Mouse (Mus musculus): ENCODE results near the gene Olfr1106. TPM values are rescaled to one million over a fixed set of nuclear protein-coding genes. Genes with fewer than 3 reads are reported as not detected.

Gene Olfr1106
- polyA plus RNA-seq (2014; fragmentation: Nextera tagmentation; extraction: Ambion mirVana): not detected in 2 replicates

- no peak for ATAC-seq (ENCODE audit: insufficient number of reproducible peaks, insufficient read depth, low FRiP score, low read depth)
- 56% methylated on average over 1 of the region's 1 CpGs for WGBS
- no peaks in the 10 kb centered on the region for H3K9me3 ChIP-seq (ENCODE audit: control insufficient read depth, low read length)
- no peak within 1 kb of the TSS for H3K27ac ChIP-seq (replicated peaks in 1 of 2; ENCODE audit: control insufficient read depth in 1 of 2, insufficient read depth in 1 of 2, low read depth in 2 of 2, low read length in 2 of 2)
- H3K4me1 ChIP-seq (ENCODE audit: control insufficient read depth in 2 of 2, insufficient read depth in 2 of 2, low read length in 2 of 2): no peaks in the 10 kb centered on the region
- no peak within 1 kb of the TSS for H3K4me2 ChIP-seq (ENCODE audit: low read length)
- no peak within 1 kb of the TSS for H3K4me3 ChIP-seq (ENCODE audit: control insufficient read depth in 1 of 2, insufficient read depth in 1 of 2, low read depth in 1 of 2, low read length in 2 of 2)
- H3K27me3 ChIP-seq (ENCODE audit: control insufficient read depth, insufficient read depth, low read length): no peaks in the 10 kb centered on the region
- H3K36me3 ChIP-seq (ENCODE audit: control insufficient read depth, insufficient read depth, low read length): no peaks in the 10 kb centered on the region
- no peak within 1 kb of the TSS for H3K9ac ChIP-seq (ENCODE audit: low read length)
These were observed at the start of gene Olfr1106 for GRCm38 (mm10) chr2:87052173-87052572. TSS of gene Olfr1106 (minus strand) at chr2:87052273.

GRCm38 (mm10) chr2:87095908-87096307 lies 43.8 kb upstream of the Olfr1106 start, which contains the start of gene Olfr1109:
TSS of gene Olfr1109 (minus strand) at chr2:87096008.
- Histone ChIP-seq H3K9ac (ENCODE audit: low read length) (no peak within 1 kb of the TSS), H3K4me3 (ENCODE audit: control insufficient read depth in 1 of 2, insufficient read depth in 1 of 2, low read depth in 1 of 2, low read length in 2 of 2) (no peak within 1 kb of the TSS), H3K4me2 (ENCODE audit: low read length) (no peak within 1 kb of the TSS), H3K4me1 (ENCODE audit: control insufficient read depth in 2 of 2, insufficient read depth in 2 of 2, low read length in 2 of 2) (no peaks in the 10 kb centered on the region), H3K36me3 (ENCODE audit: control insufficient read depth, insufficient read depth, low read length) (no peaks in the 10 kb centered on the region), H3K9me3 (ENCODE audit: control insufficient read depth, low read length) (no peaks in the 10 kb centered on the region), H3K27ac (replicated peaks in 1 of 2; ENCODE audit: control insufficient read depth in 1 of 2, insufficient read depth in 1 of 2, low read depth in 2 of 2, low read length in 2 of 2) (no peak within 1 kb of the TSS), H3K27me3 (ENCODE audit: control insufficient read depth, insufficient read depth, low read length) (no peaks in the 10 kb centered on the region)
- ATAC-seq (ENCODE audit: insufficient number of reproducible peaks, insufficient read depth, low FRiP score, low read depth): no peak
- WGBS: 70% methylated on average over 1 of the region's 1 CpGs

GRCm38 (mm10) chr2:87075717-87076116 lies 23.6 kb upstream of the Olfr1106 start, which contains the start of gene Olfr1107:
TSS of gene Olfr1107 (minus strand) at chr2:87075817.
- 74% methylated on average over 1 of the region's 1 CpGs for WGBS
- no peaks in the 10 kb centered on the region for H3K4me1 ChIP-seq (ENCODE audit: control insufficient read depth in 2 of 2, insufficient read depth in 2 of 2, low read length in 2 of 2)

GRCm38 (mm10) chr2:87036431-87036830 lies 15.6 kb downstream of the Olfr1106 start, which contains the start of gene Olfr1105:
TSS of gene Olfr1105 (minus strand) at chr2:87036531.
- H3K4me1 ChIP-seq (ENCODE audit: control insufficient read depth in 2 of 2, insufficient read depth in 2 of 2, low read length in 2 of 2): no peaks in the 10 kb centered on the region
- no peak within 1 kb of the TSS for H3K4me2 ChIP-seq (ENCODE audit: low read length)
- no peaks in the 10 kb centered on the region for H3K36me3 ChIP-seq (ENCODE audit: control insufficient read depth, insufficient read depth, low read length)
- H3K4me3 ChIP-seq (ENCODE audit: control insufficient read depth in 1 of 2, insufficient read depth in 1 of 2, low read depth in 1 of 2, low read length in 2 of 2): no peak within 1 kb of the TSS
- H3K27ac ChIP-seq (replicated peaks in 1 of 2; ENCODE audit: control insufficient read depth in 1 of 2, insufficient read depth in 1 of 2, low read depth in 2 of 2, low read length in 2 of 2): no peak within 1 kb of the TSS
- no peaks in the 10 kb centered on the region for H3K27me3 ChIP-seq (ENCODE audit: control insufficient read depth, insufficient read depth, low read length)
- no peak within 1 kb of the TSS for H3K9ac ChIP-seq (ENCODE audit: low read length)
- ATAC-seq (ENCODE audit: insufficient number of reproducible peaks, insufficient read depth, low FRiP score, low read depth): no peak
- no peaks in the 10 kb centered on the region for H3K9me3 ChIP-seq (ENCODE audit: control insufficient read depth, low read length)

More at GRCm38 (mm10) chr2:87075717-87076116, 23.6 kb upstream of the Olfr1106 start, which contains the start of gene Olfr1107:
- Histone ChIP-seq H3K4me2 (ENCODE audit: low read length) (no peak within 1 kb of the TSS), H3K9ac (ENCODE audit: low read length) (no peak within 1 kb of the TSS), H3K9me3 (ENCODE audit: control insufficient read depth, low read length) (no peaks in the 10 kb centered on the region), H3K27me3 (ENCODE audit: control insufficient read depth, insufficient read depth, low read length) (no peaks in the 10 kb centered on the region), H3K27ac (replicated peaks in 1 of 2; ENCODE audit: control insufficient read depth in 1 of 2, insufficient read depth in 1 of 2, low read depth in 2 of 2, low read length in 2 of 2) (no peak within 1 kb of the TSS), H3K36me3 (ENCODE audit: control insufficient read depth, insufficient read depth, low read length) (no peaks in the 10 kb centered on the region), H3K4me3 (ENCODE audit: control insufficient read depth in 1 of 2, insufficient read depth in 1 of 2, low read depth in 1 of 2, low read length in 2 of 2) (no peak within 1 kb of the TSS)
- no peak for ATAC-seq (ENCODE audit: insufficient number of reproducible peaks, insufficient read depth, low FRiP score, low read depth)

- Histone ChIP-seq H3K4me2 (ENCODE audit: low read length) (no peak within 1 kb of the TSS), H3K9ac (ENCODE audit: low read length) (no peak within 1 kb of the TSS), H3K4me3 (ENCODE audit: control insufficient read depth in 1 of 2, insufficient read depth in 1 of 2, low read depth in 1 of 2, low read length in 2 of 2) (no peak within 1 kb of the TSS), H3K36me3 (ENCODE audit: control insufficient read depth, insufficient read depth, low read length) (no peaks in the 10 kb centered on the region), H3K27me3 (ENCODE audit: control insufficient read depth, insufficient read depth, low read length) (no peaks in the 10 kb centered on the region), H3K9me3 (ENCODE audit: control insufficient read depth, low read length) (no peaks in the 10 kb centered on the region), H3K4me1 (ENCODE audit: control insufficient read depth in 2 of 2, insufficient read depth in 2 of 2, low read length in 2 of 2) (no peaks in the 10 kb centered on the region), H3K27ac (replicated peaks in 1 of 2; ENCODE audit: control insufficient read depth in 1 of 2, insufficient read depth in 1 of 2, low read depth in 2 of 2, low read length in 2 of 2) (no peak within 1 kb of the TSS)
- no peak for ATAC-seq (ENCODE audit: insufficient number of reproducible peaks, insufficient read depth, low FRiP score, low read depth)
- WGBS: 75% methylated on average over 1 of the region's 1 CpGs
These were observed 25.1 kb downstream of the Olfr1106 start, which contains the start of gene Olfr1104 for GRCm38 (mm10) chr2:87026980-87027379. TSS of gene Olfr1104 (minus strand) at chr2:87027080.

GRCm38 (mm10) chr2:86998098-86998497 lies 54.0 kb downstream of the Olfr1106 start, which contains the start of gene Olfr1102:
TSS of gene Olfr1102 (plus strand) at chr2:86998398.
- no peak for ATAC-seq (ENCODE audit: insufficient number of reproducible peaks, insufficient read depth, low FRiP score, low read depth)
- Histone ChIP-seq H3K4me2 (ENCODE audit: low read length) (no peak within 1 kb of the TSS), H3K36me3 (ENCODE audit: control insufficient read depth, insufficient read depth, low read length) (no peaks in the 10 kb centered on the region), H3K27ac (replicated peaks in 1 of 2; ENCODE audit: control insufficient read depth in 1 of 2, insufficient read depth in 1 of 2, low read depth in 2 of 2, low read length in 2 of 2) (no peak within 1 kb of the TSS), H3K9me3 (ENCODE audit: control insufficient read depth, low read length) (no peaks in the 10 kb centered on the region), H3K27me3 (ENCODE audit: control insufficient read depth, insufficient read depth, low read length) (no peaks in the 10 kb centered on the region), H3K9ac (ENCODE audit: low read length) (no peak within 1 kb of the TSS), H3K4me1 (ENCODE audit: control insufficient read depth in 2 of 2, insufficient read depth in 2 of 2, low read length in 2 of 2) (no peaks in the 10 kb centered on the region), H3K4me3 (ENCODE audit: control insufficient read depth in 1 of 2, insufficient read depth in 1 of 2, low read depth in 1 of 2, low read length in 2 of 2) (no peak within 1 kb of the TSS)

Other genes starting within 250 kb of the Olfr1106 start
- not detected in 2 replicates for gene Olfr141, start 242.3 kb downstream of the Olfr1106 start, polyA plus RNA-seq (2014; fragmentation: Nextera tagmentation; extraction: Ambion mirVana)
- gene Olfr1094, start 227.6 kb downstream of the Olfr1106 start, polyA plus RNA-seq (2014; fragmentation: Nextera tagmentation; extraction: Ambion mirVana): not detected in 2 replicates
- not detected in 2 replicates for gene Olfr1095, start 200.6 kb downstream of the Olfr1106 start, polyA plus RNA-seq (2014; fragmentation: Nextera tagmentation; extraction: Ambion mirVana)
- gene Gm13723, start 177.5 kb downstream of the Olfr1106 start, polyA plus RNA-seq (2014; fragmentation: Nextera tagmentation; extraction: Ambion mirVana): not detected in 2 replicates
- gene Olfr1097, start 160.1 kb downstream of the Olfr1106 start, polyA plus RNA-seq (2014; fragmentation: Nextera tagmentation; extraction: Ambion mirVana): not detected in 2 replicates
- gene Olfr1098, start 127.7 kb downstream of the Olfr1106 start, polyA plus RNA-seq (2014; fragmentation: Nextera tagmentation; extraction: Ambion mirVana): not detected in 2 replicates
- not detected in 2 replicates for gene Olfr1099, start 91.6 kb downstream of the Olfr1106 start, polyA plus RNA-seq (2014; fragmentation: Nextera tagmentation; extraction: Ambion mirVana)
- not detected in 2 replicates for gene Olfr1100, start 72.3 kb downstream of the Olfr1106 start, polyA plus RNA-seq (2014; fragmentation: Nextera tagmentation; extraction: Ambion mirVana)
- gene Olfr1101, start 61.1 kb downstream of the Olfr1106 start, polyA plus RNA-seq (2014; fragmentation: Nextera tagmentation; extraction: Ambion mirVana): not detected in 2 replicates
- not detected in 2 replicates for gene Olfr1102, start 53.9 kb downstream of the Olfr1106 start, polyA plus RNA-seq (2014; fragmentation: Nextera tagmentation; extraction: Ambion mirVana)
- gene Olfr1104, start 25.2 kb downstream of the Olfr1106 start, polyA plus RNA-seq (2014; fragmentation: Nextera tagmentation; extraction: Ambion mirVana): not detected in 2 replicates
- gene Olfr1105, start 15.7 kb downstream of the Olfr1106 start, polyA plus RNA-seq (2014; fragmentation: Nextera tagmentation; extraction: Ambion mirVana): not detected in 2 replicates
- not detected in 2 replicates for gene Olfr1107, start 23.5 kb upstream of the Olfr1106 start, polyA plus RNA-seq (2014; fragmentation: Nextera tagmentation; extraction: Ambion mirVana)
- gene Olfr1109, start 43.7 kb upstream of the Olfr1106 start, polyA plus RNA-seq (2014; fragmentation: Nextera tagmentation; extraction: Ambion mirVana): not detected in 2 replicates
- gene Olfr259, start 62.3 kb upstream of the Olfr1106 start, polyA plus RNA-seq (2014; fragmentation: Nextera tagmentation; extraction: Ambion mirVana): not detected in 2 replicates
- gene Olfr1110, start 88.0 kb upstream of the Olfr1106 start, polyA plus RNA-seq (2014; fragmentation: Nextera tagmentation; extraction: Ambion mirVana): not detected in 2 replicates
- not detected in 2 replicates for gene Olfr1111, start 100.4 kb upstream of the Olfr1106 start, polyA plus RNA-seq (2014; fragmentation: Nextera tagmentation; extraction: Ambion mirVana)
- gene Olfr1112, start 135.5 kb upstream of the Olfr1106 start, polyA plus RNA-seq (2014; fragmentation: Nextera tagmentation; extraction: Ambion mirVana): not detected in 2 replicates
- not detected in 2 replicates for gene Olfr1113, start 156.7 kb upstream of the Olfr1106 start, polyA plus RNA-seq (2014; fragmentation: Nextera tagmentation; extraction: Ambion mirVana)
- gene Olfr1115, start 195.7 kb upstream of the Olfr1106 start, polyA plus RNA-seq (2014; fragmentation: Nextera tagmentation; extraction: Ambion mirVana): not detected in 2 replicates
- gene Olfr1116, start 215.3 kb upstream of the Olfr1106 start, polyA plus RNA-seq (2014; fragmentation: Nextera tagmentation; extraction: Ambion mirVana): not detected in 2 replicates

Measured in heart, embryonic 14.5 days (tissue).